Mouse (Mus musculus): ENCODE measurements at regions not wholly inside any gene's neighbourhood (a gene's known extent, or its start where the extent isn't known, plus 50 kb on each side); places are given as distances from the start of the nearest gene placed in this dataset.

DNA sequence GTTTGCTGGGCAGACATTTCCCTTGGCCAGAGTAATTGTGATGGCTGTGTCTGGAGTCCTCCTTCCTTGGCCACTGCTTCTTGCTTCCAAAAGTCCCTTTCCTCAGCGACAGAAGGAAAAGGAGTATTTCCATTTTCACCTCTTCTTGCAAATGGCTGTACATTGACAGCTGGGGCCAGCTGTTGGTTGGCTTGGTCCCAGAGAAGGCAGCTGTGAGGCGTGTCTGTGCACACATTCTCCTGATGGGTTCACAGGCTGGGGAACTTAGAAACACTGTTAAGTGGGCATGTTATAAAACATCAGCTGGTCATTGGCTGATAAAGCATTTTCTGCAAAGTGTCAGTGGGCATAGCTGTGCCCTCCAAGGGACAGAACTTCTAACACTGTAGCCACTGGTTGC, 290.4 kb upstream of the Trpc7 start:
- no peak for DNase-seq (ENCODE audit: low read depth)

DNA sequence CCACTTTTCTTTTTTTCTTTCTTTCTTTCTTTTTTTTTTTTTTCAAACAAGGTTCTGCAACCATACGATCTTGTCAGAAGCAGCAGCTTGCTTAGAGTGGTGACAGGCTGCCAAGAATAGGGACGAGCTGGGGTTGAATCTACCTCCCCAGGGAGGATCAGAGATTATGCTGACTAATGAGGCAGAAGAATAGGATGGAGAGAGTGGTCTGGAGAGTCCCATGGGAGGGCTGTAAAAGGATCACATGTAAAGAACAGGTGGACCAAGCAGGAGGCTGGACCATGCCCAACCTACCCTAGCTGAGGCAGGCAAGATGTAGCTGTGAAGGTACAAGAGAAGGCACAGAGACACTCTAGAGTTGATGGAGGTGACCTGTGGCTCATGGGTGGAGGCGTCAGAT, 274.4 kb upstream of the Trpc7 start:
- no peak for DNase-seq (ENCODE audit: low read depth)

DNA sequence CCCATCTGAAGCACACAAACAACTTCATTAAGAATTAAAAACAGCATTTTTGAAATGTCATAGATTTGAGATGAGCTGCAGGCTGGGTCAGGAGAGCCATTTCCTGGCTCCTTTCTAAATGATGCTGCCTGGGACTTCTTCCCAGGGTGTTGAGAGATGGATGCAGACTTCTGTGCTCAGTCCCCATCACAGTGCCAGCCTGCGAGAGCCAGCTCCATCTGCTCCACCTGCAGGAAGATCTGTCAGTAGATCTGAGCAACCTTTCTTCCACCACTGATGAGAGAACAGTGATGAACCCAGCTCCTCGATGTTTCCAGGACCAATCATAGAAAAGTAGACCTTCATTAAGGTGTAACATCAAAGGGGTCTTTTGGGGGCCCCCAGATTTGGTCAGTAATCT, 273.8 kb upstream of the Trpc7 start:
- no peak for DNase-seq (ENCODE audit: low read depth)

- no peak for DNase-seq (ENCODE audit: low read depth)
Measured at GRCm38 (mm10) chr13:57165367-57165766, 269.6 kb upstream of the Trpc7 start.

DNA sequence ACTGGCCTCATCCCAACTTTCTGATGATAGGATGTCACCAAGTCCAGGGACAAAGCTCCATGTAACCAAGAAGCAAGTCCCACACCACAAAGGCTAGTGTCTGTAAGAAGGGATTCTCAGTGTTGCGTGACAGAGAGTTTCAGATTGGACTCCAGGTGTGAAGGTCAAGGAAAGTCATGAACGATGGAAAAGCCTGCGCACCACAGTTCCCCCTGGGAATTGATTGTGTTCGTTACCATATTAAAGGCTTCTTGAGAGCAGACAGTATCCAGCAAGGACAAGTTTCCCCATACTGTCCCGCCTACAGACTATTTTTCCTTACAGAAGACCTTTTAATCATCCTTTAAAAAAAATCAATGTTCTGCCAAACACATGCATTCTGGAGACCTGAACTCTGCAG, 257.0 kb upstream of the Trpc7 start:
- DNase-seq (ENCODE audit: low read depth) = no peak

GRCm38 (mm10) chr13:57147623-57148022, 251.8 kb upstream of the Trpc7 start:
- no peak for DNase-seq (ENCODE audit: low read depth)

DNA sequence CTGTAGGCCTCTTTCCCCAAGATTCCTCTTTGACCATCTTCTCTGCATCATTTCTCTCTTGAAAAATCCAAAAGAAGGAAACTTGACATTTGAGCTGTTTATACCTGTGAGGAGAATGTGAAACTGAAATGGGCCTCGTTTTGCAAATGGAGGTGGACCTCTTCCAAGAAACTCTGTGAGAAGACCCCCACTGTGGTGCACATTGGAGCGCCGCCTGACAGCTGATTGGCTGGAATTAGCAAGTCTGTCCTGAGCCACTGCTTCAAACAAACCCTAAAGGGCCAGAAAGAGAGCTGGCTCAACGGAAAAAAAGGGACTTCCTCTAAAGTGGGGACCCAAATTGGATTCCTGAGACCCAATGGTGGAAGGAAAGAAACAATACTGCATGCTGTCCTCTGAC, 250.9 kb upstream of the Trpc7 start:
- no peak for DNase-seq (ENCODE audit: low read depth)

DNA sequence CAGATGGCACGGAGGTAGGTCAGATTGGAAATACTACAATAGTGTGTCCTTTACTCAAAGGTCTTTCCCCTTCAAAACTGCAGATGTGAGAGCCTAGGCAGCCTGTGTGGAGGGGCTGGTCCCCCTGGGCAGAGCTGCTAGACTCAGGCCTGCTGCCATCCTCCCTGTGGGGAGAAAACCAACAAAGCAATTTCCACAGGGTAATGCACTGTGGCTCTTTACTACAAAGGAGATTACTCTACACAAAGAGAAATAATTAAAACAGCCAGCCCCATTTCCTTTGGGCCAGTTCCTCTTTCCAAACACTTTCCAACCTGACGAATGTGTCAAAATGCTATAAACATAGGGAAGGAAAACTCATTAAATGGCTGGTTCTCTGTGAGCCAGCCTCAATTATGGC, 250.0 kb upstream of the Trpc7 start:
- DNase-seq (ENCODE audit: low read depth) = no peak

- no peak for DNase-seq (ENCODE audit: low read depth)
Measured at GRCm38 (mm10) chr13:57142851-57143250, 247.1 kb upstream of the Trpc7 start.

DNA sequence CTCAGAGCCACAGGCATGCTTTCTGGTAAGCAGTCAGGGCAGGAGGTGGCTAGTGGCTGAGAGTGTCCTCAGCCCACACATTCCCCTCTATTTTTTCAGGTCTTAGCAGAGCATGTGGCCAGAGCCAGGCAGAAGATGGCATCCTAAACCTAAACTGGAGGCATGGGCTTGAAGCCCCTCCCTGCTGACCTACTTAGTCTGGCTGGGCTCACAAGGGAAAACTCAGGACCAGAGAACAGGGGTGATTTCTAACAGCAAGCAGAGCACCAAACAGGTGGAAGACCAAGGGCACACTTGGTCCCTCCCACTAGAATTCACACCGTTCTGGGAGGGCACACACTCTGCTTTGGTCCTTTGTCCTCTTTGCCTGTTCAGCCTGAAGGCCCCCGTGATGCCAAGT, 246.6 kb upstream of the Trpc7 start:
- DNase-seq (ENCODE audit: low read depth) = no peak

- DNase-seq (ENCODE audit: low read depth) = no peak
Measured at GRCm38 (mm10) chr13:57115936-57116335, 220.1 kb upstream of the Trpc7 start.

- DNase-seq (ENCODE audit: low read depth) = no peak
Measured at GRCm38 (mm10) chr13:57107956-57108355, 212.2 kb upstream of the Trpc7 start.

DNA sequence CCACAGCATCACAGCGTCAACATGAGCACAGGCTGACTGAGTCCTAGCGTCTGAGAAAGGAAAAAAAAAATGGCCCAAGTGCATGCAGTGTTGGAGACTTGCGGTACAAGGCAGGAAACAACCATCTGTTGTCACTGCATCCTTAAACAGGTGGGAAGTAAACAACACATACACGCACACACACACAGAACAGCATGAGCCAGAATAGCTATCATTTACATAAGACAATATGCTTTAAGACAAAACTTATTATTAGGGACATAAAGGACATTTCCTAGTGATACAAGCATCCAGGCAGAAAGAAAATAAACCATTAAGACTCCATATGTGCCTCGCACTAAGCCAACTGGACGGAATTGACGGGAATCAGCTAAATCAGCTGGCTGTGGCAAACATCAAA, 203.8 kb upstream of the Trpc7 start:
- DNase-seq (ENCODE audit: low read depth) = no peak

- no peak for DNase-seq (ENCODE audit: low read depth)
Measured at GRCm38 (mm10) chr13:57091886-57092285, 196.1 kb upstream of the Trpc7 start.

GRCm38 (mm10) chr13:57089381-57090075, 193.7 kb upstream of the Trpc7 start:
- no peak for DNase-seq (ENCODE audit: low read depth)

DNA sequence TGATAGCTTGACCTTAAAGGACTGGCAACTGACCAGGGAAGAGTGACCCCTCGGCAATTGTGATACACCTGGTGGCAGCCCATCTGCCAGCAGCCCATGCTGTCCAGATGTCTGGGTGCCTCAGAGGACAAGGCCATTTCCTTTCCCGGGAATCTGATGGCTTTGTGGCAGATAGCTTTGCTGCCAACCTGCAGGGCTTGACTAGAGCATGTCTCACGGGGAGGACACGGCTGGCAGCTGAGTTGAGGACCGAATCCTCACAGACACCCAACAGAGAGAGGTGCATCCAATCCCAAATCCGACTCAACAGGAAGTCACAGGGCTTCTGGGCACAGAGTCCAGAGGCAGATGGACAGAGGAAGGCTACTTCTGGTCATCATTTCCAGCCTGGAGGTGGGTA, 192.2 kb upstream of the Trpc7 start:
- DNase-seq (ENCODE audit: low read depth) = no peak

GRCm38 (mm10) chr13:57087398-57087797, 191.6 kb upstream of the Trpc7 start:
- no peak for DNase-seq (ENCODE audit: low read depth)

DNA sequence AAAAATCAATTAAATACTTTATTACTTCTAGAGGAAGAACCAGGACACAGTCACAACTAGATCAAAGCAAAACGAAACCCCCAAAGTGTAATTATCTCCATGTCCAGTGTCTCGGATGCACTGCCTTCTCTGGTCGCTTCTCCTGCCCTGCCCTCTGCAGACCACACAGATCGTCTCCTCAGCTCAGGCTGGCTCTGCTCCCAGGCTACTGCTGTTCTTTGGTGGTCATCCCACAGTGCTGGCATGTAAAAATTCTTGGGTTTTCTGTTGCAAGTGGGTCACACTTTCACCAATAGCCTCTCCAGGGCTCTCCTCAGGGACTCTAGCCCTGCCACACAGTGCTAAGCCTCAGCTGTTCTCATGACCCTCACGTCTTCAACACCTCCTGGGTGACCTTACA, 188.0 kb upstream of the Trpc7 start:
- no peak for DNase-seq (ENCODE audit: low read depth)

DNA sequence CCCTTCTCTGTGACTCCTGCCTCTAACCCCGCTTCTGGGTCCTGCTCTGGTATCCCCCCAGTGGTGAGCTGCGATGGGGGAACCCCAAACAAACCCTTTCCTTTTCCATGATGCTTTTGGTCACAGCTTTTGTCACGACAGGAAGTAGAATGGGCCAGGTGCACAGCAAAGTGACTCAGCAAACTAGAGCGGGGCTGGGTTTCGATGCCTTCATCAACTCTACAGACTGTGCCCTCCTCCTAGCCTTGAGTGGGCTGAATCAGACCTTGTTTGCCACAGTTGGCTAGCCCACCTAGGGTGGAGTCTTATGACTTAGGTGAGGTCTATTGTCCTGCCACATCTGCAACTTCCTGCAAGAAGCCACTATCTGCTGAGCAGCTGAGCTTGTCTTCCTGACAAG, 174.7 kb upstream of the Trpc7 start:
- DNase-seq (ENCODE audit: low read depth) = no peak

DNA sequence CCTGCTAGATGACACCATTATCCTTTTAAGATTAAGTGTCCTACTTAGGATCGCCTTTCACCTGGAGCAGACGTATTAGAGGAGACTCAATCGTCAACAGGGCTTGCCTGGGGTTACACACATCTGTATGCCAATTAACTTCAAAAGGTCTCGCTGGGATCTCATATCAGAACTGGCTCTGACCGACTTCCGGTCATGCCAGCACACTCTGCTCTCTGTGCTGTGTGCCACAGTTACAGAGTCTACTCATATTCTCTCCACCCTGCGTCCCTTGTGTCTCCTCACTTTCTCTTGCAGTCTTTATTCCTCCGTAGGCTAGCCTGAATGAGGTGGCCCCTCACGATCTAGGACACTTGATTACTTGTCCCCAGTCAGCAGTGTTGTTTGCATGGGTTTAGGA, 165.9 kb upstream of the Trpc7 start:
- DNase-seq (ENCODE audit: low read depth) = no peak

GRCm38 (mm10) chr13:57061074-57061473, 165.3 kb upstream of the Trpc7 start:
- no peak for DNase-seq (ENCODE audit: low read depth)

DNA sequence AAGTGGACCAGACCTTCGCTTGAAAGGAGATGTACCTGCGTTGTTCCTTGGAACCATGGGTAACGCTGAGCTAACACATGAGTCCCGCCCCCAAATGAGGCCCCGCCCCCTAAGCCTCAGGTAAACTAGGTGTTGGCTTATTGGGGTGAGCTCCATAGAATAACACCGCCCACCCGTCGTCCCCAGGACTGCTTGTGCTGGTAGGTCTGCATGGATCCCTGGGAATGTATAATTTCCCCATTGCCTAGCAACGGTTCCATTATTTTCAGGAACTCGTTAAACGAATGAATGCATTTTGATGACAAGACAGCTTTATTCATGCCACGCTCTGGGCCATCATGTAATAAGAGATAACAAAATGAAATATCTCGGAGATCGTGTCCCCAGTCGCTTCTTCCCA, 161.0 kb upstream of the Trpc7 start:
- DNase-seq (ENCODE audit: low read depth) = no peak

DNA sequence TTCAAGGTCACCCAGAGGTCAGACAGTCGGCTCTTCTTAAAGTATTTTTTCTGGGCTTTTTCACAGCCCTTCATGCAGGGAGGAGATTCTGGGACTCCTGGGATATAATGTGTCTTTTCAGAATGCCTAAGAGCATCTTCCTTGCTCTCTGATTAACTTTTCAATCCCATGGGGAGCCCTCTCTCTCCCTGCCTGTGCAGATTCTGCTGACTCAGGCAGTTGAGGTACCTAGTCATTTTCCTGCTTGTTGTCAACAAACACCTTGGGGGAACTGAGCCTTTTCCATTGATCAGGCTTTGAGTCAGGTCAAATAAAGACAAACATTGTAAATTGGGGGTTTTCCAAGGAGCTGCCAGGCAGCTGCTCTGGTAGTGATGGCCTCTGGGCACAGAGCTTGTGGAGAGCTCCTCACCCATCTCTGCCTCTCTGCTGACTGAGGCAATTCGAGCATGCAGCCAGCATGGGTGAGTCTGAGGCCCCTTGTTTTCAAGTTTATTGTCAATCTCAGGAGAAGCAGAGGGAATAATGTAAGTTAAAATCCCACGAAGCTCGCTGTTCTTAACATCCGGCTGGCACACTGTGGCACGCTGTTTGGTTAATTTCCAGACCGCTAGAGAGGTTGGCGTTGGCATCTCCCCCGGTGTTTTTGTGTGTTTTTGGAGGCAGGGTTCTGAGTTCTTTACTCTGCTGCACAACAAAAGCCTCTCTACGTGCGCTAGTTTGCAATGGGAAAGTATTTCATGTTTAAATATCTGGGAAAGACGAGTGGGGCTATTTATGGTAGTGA, 159.8 kb upstream of the Trpc7 start:
- DNase-seq (ENCODE audit: low read depth) = no peak

DNA sequence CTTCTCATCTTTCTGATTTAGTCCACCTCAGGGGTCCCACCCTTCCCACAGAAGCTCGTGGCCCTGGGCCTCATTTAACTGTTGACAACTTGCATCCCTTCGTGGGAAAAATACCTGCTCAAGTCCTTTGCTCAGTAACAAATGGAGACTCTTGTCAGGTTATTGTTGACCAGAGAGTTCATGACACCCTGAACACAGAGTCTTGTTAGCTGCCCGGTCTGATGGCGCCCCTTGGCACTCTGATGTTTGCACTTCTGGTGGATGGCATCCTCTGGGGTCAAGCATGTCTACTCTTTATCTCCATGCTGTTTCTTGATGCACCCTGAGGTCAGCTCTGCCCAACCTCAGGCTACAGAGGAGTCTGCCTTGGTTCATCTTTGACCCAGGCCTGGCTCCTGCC, 157.6 kb upstream of the Trpc7 start:
- DNase-seq (ENCODE audit: low read depth) = no peak
